Mouse (Mus musculus) naive thymus-derived CD4-positive, alpha-beta T cell, adult 5 months (primary cell): ENCODE measurements around the gene Thbs4. TPM values are rescaled to one million over a fixed set of nuclear protein-coding genes. Genes with fewer than 3 reads are reported as not detected.

Experiments used
- polyA plus RNA-seq: library from polyadenylated mRNA; unstranded; fragments of 100-300 nt; shearing (Covaris generic); gene quantifications from one replicate; pipeline ENCODE4 v1.2.1, GENCODE M21; 2017

Gene Thbs4
- polyA plus RNA-seq, result not detected

DNA sequence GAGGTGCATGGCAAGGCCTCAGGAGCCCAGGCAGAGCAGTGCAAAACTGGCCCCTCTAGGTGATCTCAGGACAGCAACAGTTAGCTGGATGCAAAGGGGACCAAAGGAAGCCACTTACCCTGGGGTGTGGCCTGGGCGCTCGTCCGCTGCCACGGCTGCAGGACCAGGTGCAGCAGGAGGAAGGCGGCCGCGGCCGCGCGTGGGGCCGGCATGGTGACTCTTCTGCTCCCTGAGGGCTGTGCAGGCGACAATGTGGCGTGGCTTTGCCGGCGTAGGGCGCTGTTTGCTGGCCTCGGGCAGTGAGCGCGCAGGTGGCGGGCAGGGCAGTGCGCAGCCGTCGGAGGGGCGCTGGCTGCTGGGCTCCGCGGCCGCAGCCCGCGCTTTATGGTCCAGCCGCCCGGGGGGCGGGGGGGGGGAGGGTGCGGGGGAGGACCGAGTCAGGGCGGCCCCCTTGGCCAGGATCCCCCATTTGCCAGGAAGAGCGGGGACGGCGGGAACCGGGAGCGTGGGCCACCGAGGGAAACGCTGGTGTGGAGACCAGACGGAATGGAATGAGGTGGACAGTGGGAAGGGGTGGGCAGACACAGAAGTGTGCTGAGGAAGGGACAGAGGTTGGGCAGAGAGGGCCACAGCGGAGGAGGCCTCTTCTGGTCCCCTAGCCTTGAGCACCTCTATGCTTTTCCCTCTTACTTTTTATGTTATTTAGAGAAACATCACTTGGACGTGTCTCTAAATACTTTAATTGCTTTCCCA is at the start of gene Thbs4:
Thbs4 (minus strand) TSS at position 357 of the 753 bp plus-strand sequence.

Other genes with a start within 250 kb of the Thbs4 start
- not detected for gene Spz1, start 218.6 kb downstream of the Thbs4 start, polyA plus RNA-seq
- gene Serinc5, start 183.7 kb downstream of the Thbs4 start, polyA plus RNA-seq, result 8.8 TPM
- gene Mtx3, start 49.9 kb upstream of the Thbs4 start, polyA plus RNA-seq, result 0.72 TPM